In genomic region chr7:30278911-30279310, GRCm38 (mm10) we compare ENCODE assay signal across 12 mouse cellular contexts. TPM values are rescaled to one million over a fixed set of nuclear protein-coding genes. Genes with fewer than 3 reads are reported as not detected.
DNase-seq lines count a peak whose midpoint lies in the region; ATAC-seq lines count a peak whose summit lies in the region.
"Had no signal": no experiment of that assay in that cellular context is flagged by ENCODE, and none has a peak within 500 bp of the region (broad histone marks: within the 10 kb centered on the region; RNA-seq: fewer than 3 reads in every experiment).

No protein-coding gene starts in this region.

- no peaks in the 10 kb centered on the region for H3K27me3 ChIP-seq in heart, embryonic 14.5 days (ENCODE audit: control insufficient read depth, insufficient read depth, low read length)
- H3K27me3 ChIP-seq in neural tube, embryonic 11.5 days (ENCODE audit: control insufficient read depth, insufficient read depth, low read length): no peaks in the 10 kb centered on the region
- no peaks in the 10 kb centered on the region for H3K27me3 ChIP-seq in hindbrain, embryonic 14.5 days (ENCODE audit: control insufficient read depth, insufficient read depth, low read length)
- no peaks in the 10 kb centered on the region for H3K27me3 ChIP-seq in neural tube, embryonic 13.5 days

- WGBS in heart, embryonic 14.5 days: 59% methylated on average over 2 of the region's 2 CpGs
- 56% methylated on average over 2 of the region's 2 CpGs for WGBS in neural tube, embryonic 11.5 days
- WGBS in hindbrain, embryonic 14.5 days: 67% methylated on average over 2 of the region's 2 CpGs
- 33% methylated on average over 2 of the region's 2 CpGs for WGBS in neural tube, embryonic 13.5 days

- no peak overlapping the region for H3K9ac ChIP-seq in heart, embryonic 14.5 days (ENCODE audit: low read length)
- no peak overlapping the region for H3K9ac ChIP-seq in neural tube, embryonic 11.5 days (ENCODE audit: low read length)
- no peak overlapping the region for H3K9ac ChIP-seq in hindbrain, embryonic 14.5 days
- H3K9ac ChIP-seq in neural tube, embryonic 13.5 days: no peak overlapping the region

- 0 out of 2 replicates have a peak, but pooled peaks cover 4% of the 10 kb centered on the region for H3K36me3 ChIP-seq in heart, embryonic 14.5 days (ENCODE audit: control insufficient read depth, insufficient read depth, low read length)
- H3K36me3 ChIP-seq in neural tube, embryonic 11.5 days (ENCODE audit: control insufficient read depth, insufficient read depth, low read length): no peaks in the 10 kb centered on the region
- H3K36me3 ChIP-seq in hindbrain, embryonic 14.5 days (replicated peaks; ENCODE audit: control insufficient read depth, insufficient read depth): no peaks in the 10 kb centered on the region
- H3K36me3 ChIP-seq in neural tube, embryonic 13.5 days: no peaks in the 10 kb centered on the region

- no peaks in the 10 kb centered on the region for H3K9me3 ChIP-seq in heart, embryonic 14.5 days (ENCODE audit: control insufficient read depth, low read length)
- H3K9me3 ChIP-seq in neural tube, embryonic 11.5 days (ENCODE audit: control insufficient read depth, low read length): no peaks in the 10 kb centered on the region
- H3K9me3 ChIP-seq in hindbrain, embryonic 14.5 days (ENCODE audit: control insufficient read depth, low read length): no peaks in the 10 kb centered on the region
- H3K9me3 ChIP-seq in neural tube, embryonic 13.5 days: no peaks in the 10 kb centered on the region

- DNase-seq in heart, postnatal 4 days: no peak
- no peak for DNase-seq in neural tube, embryonic 11.5 days (ENCODE audit: low spot score)
- no peak for DNase-seq in neural tube, embryonic 10.5 days (ENCODE audit: extremely low spot score, low spot score)
- no peak for DNase-seq in hindbrain, embryonic 14.5 days (ENCODE audit: low spot score)
- DNase-seq in c-Kit-positive CD71-positive TER-119-positive erythroid progenitor cells, embryonic 14.5 days (ENCODE audit: low spot score): no peak
- no peak for DNase-seq in spleen, adult 12 weeks (ENCODE audit: low spot score)
- DNase-seq: cerebellum, adult 11-12 months; gastrocnemius, postnatal 36 days had no signal

- no peak for ATAC-seq in heart, embryonic 14.5 days (ENCODE audit: insufficient number of reproducible peaks, insufficient read depth, low FRiP score, low read depth)
- ATAC-seq in neural tube, embryonic 11.5 days (ENCODE audit: insufficient read depth, low FRiP score, low TSS enrichment): no peak
- no peak for ATAC-seq in hindbrain, embryonic 14.5 days (ENCODE audit: low FRiP score)
- ATAC-seq in neural tube, embryonic 13.5 days (ENCODE audit: low read depth): no peak

- H3K4me1 ChIP-seq in heart, embryonic 14.5 days (ENCODE audit: control insufficient read depth in 2 of 2, insufficient read depth in 2 of 2, low read length in 2 of 2): peaks cover 13 to 22% of the 10 kb centered on the region in 2 experiments
- H3K4me1 ChIP-seq in neural tube, embryonic 11.5 days (ENCODE audit: control insufficient read depth, insufficient read depth, low read length): peaks cover 5% of the 10 kb centered on the region
- no peaks in the 10 kb centered on the region for H3K4me1 ChIP-seq in hindbrain, embryonic 14.5 days (replicated peaks; ENCODE audit: control insufficient read depth, insufficient read depth, low read length)
- H3K4me1 ChIP-seq in neural tube, embryonic 13.5 days (replicated peaks): peaks cover 19% of the 10 kb centered on the region

- H3K27ac ChIP-seq in heart, embryonic 14.5 days (replicated peaks in 1 of 2; ENCODE audit: control insufficient read depth in 1 of 2, insufficient read depth in 1 of 2, low read depth in 2 of 2, low read length in 2 of 2): no peak overlapping the region
- no peak overlapping the region for H3K27ac ChIP-seq in neural tube, embryonic 11.5 days (ENCODE audit: low read depth, low read length)
- no peak overlapping the region for H3K27ac ChIP-seq in hindbrain, embryonic 14.5 days
- no peak overlapping the region for H3K27ac ChIP-seq in neural tube, embryonic 13.5 days (replicated peaks)
- H3K27ac ChIP-seq: left cerebral cortex, adult 2 months had no signal

- H3K4me3 ChIP-seq in heart, embryonic 14.5 days (ENCODE audit: control insufficient read depth in 1 of 2, insufficient read depth in 1 of 2, low read depth in 1 of 2, low read length in 2 of 2): peak overlapping the region in 1 of 2 experiments; percentile 88; a peak in 2 of 4 replicates
- peak overlapping the region; percentile 58; the same call in 1 of the 2 replicates for H3K4me3 ChIP-seq in neural tube, embryonic 11.5 days (ENCODE audit: low read depth, low read length)
- H3K4me3 ChIP-seq in hindbrain, embryonic 14.5 days (replicated peaks; ENCODE audit: low read length): no peak overlapping the region; the same call in 1 of the 2 replicates
- no peak overlapping the region for H3K4me3 ChIP-seq in neural tube, embryonic 13.5 days

- H3K4me2 ChIP-seq in heart, embryonic 14.5 days (ENCODE audit: low read length): peak overlapping the region; percentile 91
- peak overlapping the region; percentile 85 for H3K4me2 ChIP-seq in neural tube, embryonic 11.5 days (ENCODE audit: low read depth)
- peak overlapping the region; percentile 91 for H3K4me2 ChIP-seq in hindbrain, embryonic 14.5 days (replicated peaks)
- H3K4me2 ChIP-seq in neural tube, embryonic 13.5 days: peak overlapping the region; percentile 94; the same call in 1 of the 2 replicates

RNA-seq across cellular contexts. Expression of gene Thap8, which starts 1.0 kb away (rescaled TPM):
- 0.35 and 0.72 TPM in 2 replicates for polyA plus RNA-seq in heart, embryonic 14.5 days (2014; fragmentation: Nextera tagmentation; extraction: Ambion mirVana)
- under 1 TPM; 0.38 to 0.54 TPM for total RNA-seq in heart, postnatal 4 days (2021)
- 0.18 and 0.36 TPM in 2 replicates for polyA plus RNA-seq in neural tube, embryonic 11.5 days (2014; fragmentation: Nextera tagmentation; extraction: Ambion mirVana)
- polyA plus RNA-seq in hindbrain, embryonic 14.5 days (2014; fragmentation: Nextera tagmentation; extraction: Ambion mirVana): 0.16 and 0.43 TPM in 2 replicates
- polyA plus RNA-seq in neural tube, embryonic 13.5 days (2015; fragmentation: Nextera tagmentation; extraction: Ambion mirVana): 0.47 and 0.81 TPM in 2 replicates
- total RNA-seq: left cerebral cortex, adult 2 months; neutrophil, adult 5-6 weeks had no signal

RNA-seq across cellular contexts. Expression of gene Wdr62, which starts 1.3 kb away (rescaled TPM):
- polyA plus RNA-seq in heart, embryonic 14.5 days (2014; fragmentation: Nextera tagmentation; extraction: Ambion mirVana): 8.7 and 9.4 TPM in 2 replicates
- 10 to 100 TPM in 1 of 2 experiments, 1 to 10 TPM in 1; 9.7 to 12.3 TPM for total RNA-seq in heart, postnatal 4 days (2021)
- polyA plus RNA-seq in neural tube, embryonic 11.5 days (2014; fragmentation: Nextera tagmentation; extraction: Ambion mirVana): 10.9 and 12.5 TPM in 2 replicates
- polyA plus RNA-seq in hindbrain, embryonic 14.5 days (2014; fragmentation: Nextera tagmentation; extraction: Ambion mirVana): 5.7 and 5.9 TPM in 2 replicates
- polyA plus RNA-seq in neural tube, embryonic 13.5 days (2015; fragmentation: Nextera tagmentation; extraction: Ambion mirVana): 3.8 and 4.0 TPM in 2 replicates

RNA-seq across cellular contexts. Expression of gene Clip3, which starts 12.6 kb away (rescaled TPM):
- polyA plus RNA-seq in heart, embryonic 14.5 days (2014; fragmentation: Nextera tagmentation; extraction: Ambion mirVana): 10.1 and 12.8 TPM in 2 replicates
- 10 to 100 TPM; 10.1 to 12.8 TPM for total RNA-seq in heart, postnatal 4 days (2021)
- 100 and 102 TPM in 2 replicates for polyA plus RNA-seq in neural tube, embryonic 11.5 days (2014; fragmentation: Nextera tagmentation; extraction: Ambion mirVana)
- polyA plus RNA-seq in hindbrain, embryonic 14.5 days (2014; fragmentation: Nextera tagmentation; extraction: Ambion mirVana): 123 and 146 TPM in 2 replicates
- polyA plus RNA-seq in neural tube, embryonic 13.5 days (2015; fragmentation: Nextera tagmentation; extraction: Ambion mirVana): 103 and 113 TPM in 2 replicates

RNA-seq across cellular contexts. Expression of gene Alkbh6, which starts 29.6 kb away (rescaled TPM):
- polyA plus RNA-seq in heart, embryonic 14.5 days (2014; fragmentation: Nextera tagmentation; extraction: Ambion mirVana): 68.9 and 70.6 TPM in 2 replicates
- total RNA-seq in heart, postnatal 4 days (2021): 10 to 100 TPM; 29.4 to 30.8 TPM
- 87.4 and 94.0 TPM in 2 replicates for polyA plus RNA-seq in neural tube, embryonic 11.5 days (2014; fragmentation: Nextera tagmentation; extraction: Ambion mirVana)
- polyA plus RNA-seq in hindbrain, embryonic 14.5 days (2014; fragmentation: Nextera tagmentation; extraction: Ambion mirVana): 119 and 123 TPM in 2 replicates
- 120 and 123 TPM in 2 replicates for polyA plus RNA-seq in neural tube, embryonic 13.5 days (2015; fragmentation: Nextera tagmentation; extraction: Ambion mirVana)

RNA-seq across cellular contexts. Expression of gene Syne4, which starts 35.7 kb away (rescaled TPM):
- 8.1 and 13.0 TPM in 2 replicates for polyA plus RNA-seq in heart, embryonic 14.5 days (2014; fragmentation: Nextera tagmentation; extraction: Ambion mirVana)
- 1 to 10 TPM; 1.3 to 3.2 TPM for total RNA-seq in heart, postnatal 4 days (2021)
- 16.6 and 18.1 TPM in 2 replicates for polyA plus RNA-seq in neural tube, embryonic 11.5 days (2014; fragmentation: Nextera tagmentation; extraction: Ambion mirVana)
- 10.7 and 11.9 TPM in 2 replicates for polyA plus RNA-seq in hindbrain, embryonic 14.5 days (2014; fragmentation: Nextera tagmentation; extraction: Ambion mirVana)
- 19.0 and 27.3 TPM in 2 replicates for polyA plus RNA-seq in neural tube, embryonic 13.5 days (2015; fragmentation: Nextera tagmentation; extraction: Ambion mirVana)
